Mouse (Mus musculus): ENCODE measurements around the gene Ppef1. TPM values are rescaled to one million over a fixed set of nuclear protein-coding genes. Genes with fewer than 3 reads are reported as not detected.

The Ppef1 gene
- polyA plus RNA-seq, 1 experiment from 2014 or later = 0.08 TPM

DNA sequence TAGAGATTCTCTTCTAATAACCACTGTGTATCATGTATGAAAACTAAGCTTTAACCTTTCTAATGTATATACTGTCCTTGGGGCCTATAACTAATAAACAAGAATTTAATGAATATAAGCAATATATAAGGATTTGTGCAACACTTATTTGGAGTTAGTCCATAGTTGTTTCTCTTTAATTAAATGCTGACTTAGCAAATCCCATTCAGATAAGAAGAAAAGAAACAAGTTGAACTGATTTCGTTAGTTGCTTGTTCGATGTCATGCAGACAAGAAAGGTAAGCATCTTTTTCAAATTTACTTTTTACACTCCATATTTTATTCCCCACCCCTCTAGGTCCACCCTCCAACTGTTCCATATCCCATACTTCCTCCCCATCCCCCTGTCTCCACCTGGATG lies 45.5 kb downstream of the Ppef1 start:
- no peak for TF ChIP-seq CTCF (IDR thresholded peaks at IDR 0.05)
- no peak for TF ChIP-seq EP300 (IDR thresholded peaks at IDR 0.05)
- H3K27me3 ChIP-seq (replicated peaks; ENCODE audit: insufficient read depth, low read length) = no peaks in the 10 kb centered on the region
- no peak overlapping the region for H3K4me3 ChIP-seq (ENCODE audit: low read depth, low read length)
- H3K9me3 ChIP-seq (ENCODE audit: low read length) = no peaks in the 10 kb centered on the region
- no peak overlapping the region for H3K9ac ChIP-seq (replicated peaks; ENCODE audit: low read depth)
- no peaks in the 10 kb centered on the region for H3K36me3 ChIP-seq (ENCODE audit: insufficient read depth, low read length)
- H3K27ac ChIP-seq (ENCODE audit: low read length) = no peak overlapping the region
- H3K4me2 ChIP-seq (replicated peaks; ENCODE audit: low read depth, low read length) = no peak overlapping the region
- DNase-seq (ENCODE audit: low spot score) (no peak), ATAC-seq (no peak)
- no peaks in the 10 kb centered on the region for H3K4me1 ChIP-seq (ENCODE audit: insufficient read depth, low read depth, low read length)
- 84% methylated on average over 2 of the region's 2 CpGs for WGBS

DNA sequence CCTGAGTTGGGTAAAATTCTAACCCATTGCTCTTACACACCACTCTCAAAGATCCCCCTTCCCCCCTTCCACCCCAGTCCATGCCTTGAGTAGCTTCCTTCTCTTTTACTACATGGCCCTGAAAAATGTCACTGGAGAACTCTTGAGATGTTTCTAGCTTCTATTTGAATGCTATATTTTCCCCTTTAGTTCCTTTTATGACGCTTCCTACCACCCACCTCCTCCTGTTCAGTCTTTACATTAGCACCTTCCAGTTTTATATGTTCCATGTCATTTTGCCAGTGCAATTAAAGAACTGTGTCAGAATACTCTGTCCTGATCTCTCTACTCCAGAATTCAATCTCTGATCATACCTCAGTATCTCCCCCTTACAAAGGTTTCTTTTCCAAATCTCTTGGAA lies 65.6 kb downstream of the Ppef1 start:
- no peak overlapping the region for H3K9ac ChIP-seq (replicated peaks; ENCODE audit: low read depth)
- WGBS = 65% methylated on average over 1 of the region's 1 CpGs

DNA sequence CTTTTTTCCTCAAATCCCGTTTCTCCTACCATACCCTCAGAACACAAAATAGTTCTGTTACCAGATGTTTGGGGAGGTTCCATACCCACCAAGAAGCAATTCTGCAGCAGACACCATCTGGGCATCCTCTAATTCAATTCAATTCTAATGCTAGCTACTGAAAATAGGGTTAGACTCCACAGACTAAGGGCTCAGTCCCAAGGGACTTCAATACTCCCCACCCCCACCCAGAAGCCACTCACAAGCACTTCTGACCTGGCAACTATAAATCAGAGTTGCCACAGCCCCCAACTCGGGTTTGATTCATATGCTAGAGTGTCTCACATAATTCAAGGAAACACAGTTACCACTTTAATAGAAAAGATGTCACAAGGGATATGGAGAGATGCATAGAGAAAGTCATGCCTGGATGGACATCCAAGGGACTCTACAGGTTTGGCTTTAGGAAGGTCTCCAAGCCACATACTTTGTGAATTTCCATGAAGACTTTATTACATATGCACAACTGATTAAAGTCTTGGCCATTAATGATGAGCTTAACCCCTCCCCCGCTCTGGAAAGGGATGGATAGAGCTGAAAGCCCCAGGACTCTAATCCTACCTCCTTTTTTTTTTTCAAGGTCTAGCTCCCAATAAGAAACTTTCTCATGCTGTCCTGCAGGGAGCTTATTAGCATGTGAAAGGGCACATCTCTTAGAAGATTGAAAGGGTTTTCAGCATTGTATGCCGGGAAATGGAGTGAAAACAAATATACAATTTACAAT lies 124.5 kb downstream of the Ppef1 start:
- Histone ChIP-seq H3K9ac (replicated peaks; ENCODE audit: low read depth) (no peak overlapping the region), H3K4me1 (ENCODE audit: insufficient read depth, low read depth, low read length) (no peaks in the 10 kb centered on the region), H3K27me3 (replicated peaks; ENCODE audit: insufficient read depth, low read length) (no peaks in the 10 kb centered on the region), H3K4me2 (replicated peaks; ENCODE audit: low read depth, low read length) (no peak overlapping the region), H3K9me3 (ENCODE audit: low read length) (no peaks in the 10 kb centered on the region), H3K27ac (ENCODE audit: low read length) (no peak overlapping the region), H3K4me3 (ENCODE audit: low read depth, low read length) (no peak overlapping the region), H3K36me3 (ENCODE audit: insufficient read depth, low read length) (no peaks in the 10 kb centered on the region)
- peak; percentile 3 for DNase-seq (ENCODE audit: low spot score)
- ATAC-seq = no peak
- TF ChIP-seq EP300 (IDR thresholded peaks at IDR 0.05) = no peak
- no peak for TF ChIP-seq CTCF (IDR thresholded peaks at IDR 0.05)
- 43% methylated on average over 4 of the region's 4 CpGs for WGBS

More for the DNA sequence above, 65.6 kb downstream of the Ppef1 start:
- ATAC-seq = no peak
- H3K9me3 ChIP-seq (ENCODE audit: low read length) = no peaks in the 10 kb centered on the region
- TF ChIP-seq EP300 (IDR thresholded peaks at IDR 0.05) (no peak), CTCF (IDR thresholded peaks at IDR 0.05) (no peak)
- H3K36me3 ChIP-seq (ENCODE audit: insufficient read depth, low read length) = no peaks in the 10 kb centered on the region
- H3K27ac ChIP-seq (ENCODE audit: low read length) = no peak overlapping the region
- no peaks in the 10 kb centered on the region for H3K4me1 ChIP-seq (ENCODE audit: insufficient read depth, low read depth, low read length)
- no peaks in the 10 kb centered on the region for H3K27me3 ChIP-seq (replicated peaks; ENCODE audit: insufficient read depth, low read length)
- DNase-seq (ENCODE audit: low spot score) = no peak
- H3K4me2 ChIP-seq (replicated peaks; ENCODE audit: low read depth, low read length) = no peak overlapping the region
- no peak overlapping the region for H3K4me3 ChIP-seq (ENCODE audit: low read depth, low read length)

DNA sequence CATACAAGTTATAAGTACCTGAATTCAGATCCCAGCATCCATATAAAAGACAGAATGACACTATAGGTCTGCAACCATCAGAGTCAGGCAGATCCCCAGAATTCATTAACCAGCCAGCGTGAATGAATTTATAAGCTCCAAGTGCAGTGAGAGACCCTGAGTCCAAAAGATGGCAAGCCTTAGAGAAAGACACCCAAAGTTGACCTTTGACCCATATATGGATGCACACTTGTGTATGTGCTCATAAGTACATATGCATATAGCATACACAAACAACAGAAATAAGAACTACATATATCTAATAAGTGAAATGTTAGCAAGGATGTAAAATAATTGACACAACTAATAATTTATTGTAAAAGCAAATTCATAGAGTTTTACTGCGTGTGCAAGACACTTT lies 125.1 kb downstream of the Ppef1 start:
- DNase-seq (ENCODE audit: low spot score) = peak; percentile 2
- Histone ChIP-seq H3K4me3 (ENCODE audit: low read depth, low read length) (no peak overlapping the region), H3K4me1 (ENCODE audit: insufficient read depth, low read depth, low read length) (no peaks in the 10 kb centered on the region), H3K9ac (replicated peaks; ENCODE audit: low read depth) (no peak overlapping the region), H3K27ac (ENCODE audit: low read length) (no peak overlapping the region), H3K9me3 (ENCODE audit: low read length) (no peaks in the 10 kb centered on the region), H3K27me3 (replicated peaks; ENCODE audit: insufficient read depth, low read length) (no peaks in the 10 kb centered on the region), H3K4me2 (replicated peaks; ENCODE audit: low read depth, low read length) (no peak overlapping the region), H3K36me3 (ENCODE audit: insufficient read depth, low read length) (no peaks in the 10 kb centered on the region)
- WGBS = 76% methylated on average over 2 of the region's 2 CpGs
- TF ChIP-seq EP300 (IDR thresholded peaks at IDR 0.05) (no peak), CTCF (IDR thresholded peaks at IDR 0.05) (no peak)
- no peak for ATAC-seq

DNA sequence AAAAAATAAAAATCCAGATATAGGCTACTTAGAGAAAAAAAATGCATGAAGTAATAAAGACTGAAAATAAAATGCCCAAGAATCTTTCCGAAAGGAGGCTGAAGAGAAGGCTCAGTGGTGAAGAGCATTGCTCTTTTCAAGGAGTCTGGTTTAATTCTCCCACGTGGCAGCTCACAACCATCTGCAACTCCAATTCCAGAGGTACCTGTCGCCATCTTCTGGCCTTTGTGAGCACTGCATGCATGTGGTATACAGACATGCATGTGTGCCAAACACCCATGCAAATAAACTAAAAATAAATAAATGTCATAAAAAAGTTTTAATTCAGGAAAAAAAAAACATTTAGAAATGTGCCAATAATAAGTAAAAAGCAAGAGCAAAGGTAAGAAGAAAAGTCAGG lies 125.7 kb downstream of the Ppef1 start:
- Histone ChIP-seq H3K9me3 (ENCODE audit: low read length) (no peaks in the 10 kb centered on the region), H3K36me3 (ENCODE audit: insufficient read depth, low read length) (no peaks in the 10 kb centered on the region), H3K4me2 (replicated peaks; ENCODE audit: low read depth, low read length) (no peak overlapping the region), H3K9ac (replicated peaks; ENCODE audit: low read depth) (no peak overlapping the region), H3K27me3 (replicated peaks; ENCODE audit: insufficient read depth, low read length) (no peaks in the 10 kb centered on the region), H3K4me3 (ENCODE audit: low read depth, low read length) (no peak overlapping the region), H3K27ac (ENCODE audit: low read length) (no peak overlapping the region), H3K4me1 (ENCODE audit: insufficient read depth, low read depth, low read length) (no peaks in the 10 kb centered on the region)
- ATAC-seq (no peak), DNase-seq (ENCODE audit: low spot score) (peak; percentile 43)
- TF ChIP-seq CTCF (IDR thresholded peaks at IDR 0.05) (peak; percentile 74), EP300 (IDR thresholded peaks at IDR 0.05) (no peak)
- WGBS = 30% methylated on average over 3 of the region's 3 CpGs

DNA sequence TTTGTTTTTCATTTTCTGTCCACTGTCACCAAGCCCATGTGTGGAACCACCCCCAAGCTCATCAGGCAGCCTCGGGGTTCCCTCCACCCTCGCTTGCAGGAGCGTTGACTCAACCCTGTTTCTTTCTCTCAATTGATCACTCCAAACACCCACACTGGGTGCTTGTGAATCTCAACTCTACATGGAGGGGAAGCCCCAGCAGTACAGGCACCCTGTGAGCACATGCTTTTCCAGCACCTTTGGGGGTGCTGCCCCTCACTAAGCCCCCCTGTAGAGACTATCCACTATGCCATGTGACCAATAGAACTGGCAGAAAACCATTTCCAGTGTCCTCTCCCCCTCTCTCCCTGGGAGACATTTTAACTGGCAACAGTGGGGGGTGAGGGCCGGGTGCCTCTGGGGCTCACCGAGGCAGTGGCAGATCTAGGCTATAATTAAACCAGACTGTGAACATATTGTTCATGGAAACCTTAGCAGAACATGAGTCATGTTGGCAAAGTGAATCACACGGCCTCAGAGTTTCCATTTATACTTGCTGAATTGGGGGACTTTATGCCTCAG lies 131.5 kb downstream of the Ppef1 start:
- 36% methylated on average over 6 of the region's 6 CpGs for WGBS
- Histone ChIP-seq H3K4me2 (replicated peaks; ENCODE audit: low read depth, low read length) (no peak overlapping the region), H3K36me3 (ENCODE audit: insufficient read depth, low read length) (no peaks in the 10 kb centered on the region), H3K27ac (ENCODE audit: low read length) (peak overlapping the region; percentile 44; the same call in 1 of the 2 replicates), H3K9ac (replicated peaks; ENCODE audit: low read depth) (no peak overlapping the region), H3K4me3 (ENCODE audit: low read depth, low read length) (no peak overlapping the region), H3K27me3 (replicated peaks; ENCODE audit: insufficient read depth, low read length) (no peaks in the 10 kb centered on the region), H3K9me3 (ENCODE audit: low read length) (no peaks in the 10 kb centered on the region), H3K4me1 (ENCODE audit: insufficient read depth, low read depth, low read length) (no peaks in the 10 kb centered on the region)
- TF ChIP-seq EP300 (IDR thresholded peaks at IDR 0.05) = peak; percentile 33; the same call in 1 of the 2 replicates
- no peak for TF ChIP-seq CTCF (IDR thresholded peaks at IDR 0.05)
- peak; percentile 45 for ATAC-seq
- peak; percentile 45 for DNase-seq (ENCODE audit: low spot score)

All from lung, postnatal 0 days (tissue).